Mouse (Mus musculus) T-helper 2 cell (primary cell): ENCODE data around the gene Ppt1.

Experiments used
- in situ Hi-C: fragments of 300-600 bp; cut with MboI, MseI; formaldehyde crosslinking; loops from one replicate; pipeline ENCODE4 v1.15.1; 2025; ENCODE audit warnings: high pct_unique_total_duplicates

Ppt1 gene

DNA sequence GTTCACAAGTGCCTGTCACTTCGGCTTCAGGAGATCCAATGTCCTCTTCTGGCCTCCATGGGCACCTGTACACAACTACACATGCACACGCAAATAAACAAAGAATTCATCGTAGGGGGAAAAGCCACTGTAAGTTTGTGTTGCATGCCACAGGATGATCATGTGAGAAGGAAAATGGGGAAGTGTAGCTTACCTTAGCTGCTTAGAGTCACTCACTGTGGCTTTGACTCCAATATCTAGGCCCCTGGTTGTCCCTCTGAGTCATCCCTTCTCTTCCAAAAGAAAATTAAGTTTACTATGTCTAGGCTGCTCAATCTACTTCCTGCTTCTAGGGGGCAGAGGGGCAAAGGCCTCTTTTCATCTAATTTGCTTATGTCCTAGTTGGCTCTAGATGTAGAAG lies 67.7 kb downstream of the Ppt1 start:
- in situ Hi-C loops = loop anchor here (5.0 kb wide), 1 partner anchor 84 kb away; no protein-coding TSS in a partner anchor

DNA sequence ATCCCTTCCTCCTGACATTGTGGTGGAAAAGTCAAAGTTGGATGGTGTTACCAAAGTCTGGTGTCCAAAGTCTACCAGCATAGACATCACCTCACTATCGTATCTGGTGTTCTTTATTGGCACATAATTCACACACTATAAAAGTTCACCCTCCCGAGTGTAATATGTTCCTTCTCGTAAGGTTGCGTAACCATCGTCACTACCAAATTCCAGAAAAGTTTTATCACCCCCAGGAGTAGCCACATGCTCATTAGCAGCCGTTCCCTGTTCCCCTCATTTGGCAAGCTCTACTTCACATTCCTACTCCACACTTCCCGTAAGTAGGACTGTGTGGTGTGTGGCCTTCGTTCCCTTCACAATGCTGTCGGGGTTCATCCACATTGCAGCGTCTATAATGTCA lies 69.3 kb downstream of the Ppt1 start:
- in situ Hi-C loops = no loop called here
